Mouse (Mus musculus): ENCODE data around the gene Efnb1.

Efnb1 gene

DNA sequence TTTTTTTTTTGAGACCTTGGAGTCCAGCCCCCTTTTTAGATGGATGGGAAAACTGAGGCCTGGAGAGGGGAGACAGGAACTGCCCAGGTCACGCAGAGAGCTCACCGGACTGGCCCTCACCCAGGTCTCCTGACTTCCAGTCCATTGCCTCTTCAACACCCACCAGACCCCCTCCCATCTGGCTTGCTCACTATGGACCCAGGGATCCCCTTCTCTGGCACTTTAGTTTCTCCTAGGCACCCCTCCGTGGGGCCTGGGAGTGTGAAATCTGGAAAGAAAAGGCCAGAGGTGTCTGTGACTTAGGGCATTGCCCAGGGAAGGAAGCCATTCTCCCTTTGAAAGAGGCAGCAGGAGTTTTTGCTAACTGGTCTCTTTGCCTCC, 17.3 kb downstream of the Efnb1 start:
- DNase-seq (ENCODE audit: extremely low spot score) = no peak

DNA sequence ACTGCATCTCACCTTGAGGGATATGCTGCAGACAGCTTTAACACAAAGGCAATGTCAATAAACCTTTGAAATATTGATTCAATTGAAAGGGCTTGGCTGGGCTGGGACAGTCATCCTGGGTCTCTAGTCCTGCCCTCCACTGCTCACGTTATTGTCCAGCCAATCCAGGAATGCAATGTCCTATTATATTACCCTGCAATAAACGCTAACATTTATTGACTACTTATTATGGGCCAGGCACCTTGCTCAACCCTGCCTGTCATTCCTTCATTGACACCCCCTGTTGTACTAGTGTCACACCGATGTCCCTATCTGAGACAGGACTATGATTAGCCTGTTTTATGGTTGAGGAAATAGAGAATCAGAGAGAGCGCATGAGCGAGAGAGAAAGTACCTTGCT, 18.4 kb downstream of the Efnb1 start:
- DNase-seq (ENCODE audit: extremely low spot score) = no peak

DNA sequence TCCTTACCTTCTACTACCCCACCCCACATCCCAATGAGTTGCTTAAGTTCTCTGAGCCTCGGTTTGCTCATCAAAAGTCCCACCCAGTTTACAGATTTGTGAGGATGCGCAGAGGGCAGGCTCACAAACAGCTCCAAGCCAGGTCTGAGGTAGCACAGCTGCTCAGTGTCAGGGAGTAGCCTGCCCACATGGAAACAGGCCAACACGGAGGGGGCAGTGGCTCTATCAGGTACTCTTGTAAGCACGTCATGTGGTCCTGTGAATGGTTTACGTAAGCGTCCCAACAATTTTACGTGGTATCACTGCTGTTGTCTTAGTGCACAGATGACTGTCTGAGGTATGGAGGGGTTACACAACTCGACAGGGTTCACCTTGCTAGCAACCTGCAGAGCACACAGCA, 23.1 kb downstream of the Efnb1 start:
- no peak for DNase-seq (ENCODE audit: extremely low spot score)

DNA sequence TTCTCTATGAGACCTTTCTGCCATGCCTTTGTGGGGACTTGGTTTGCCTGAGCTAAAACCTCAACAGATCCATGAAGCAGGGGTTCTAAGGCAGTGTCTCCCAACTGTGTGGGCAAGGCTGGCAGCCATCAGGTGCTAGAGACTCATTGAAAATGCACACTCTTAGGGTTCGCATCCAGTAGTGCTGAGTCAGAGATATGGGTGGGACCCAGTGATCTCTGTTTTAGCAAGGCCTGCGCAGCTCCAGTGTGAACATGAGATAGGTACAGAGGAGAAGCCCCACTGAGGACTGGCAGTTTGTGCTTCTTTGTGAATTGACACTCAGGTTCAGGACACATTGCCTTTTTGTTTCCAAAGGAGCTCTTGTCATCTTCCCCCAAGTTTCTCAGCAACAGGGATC, 28.2 kb downstream of the Efnb1 start:
- no peak for DNase-seq (ENCODE audit: extremely low spot score)

DNA sequence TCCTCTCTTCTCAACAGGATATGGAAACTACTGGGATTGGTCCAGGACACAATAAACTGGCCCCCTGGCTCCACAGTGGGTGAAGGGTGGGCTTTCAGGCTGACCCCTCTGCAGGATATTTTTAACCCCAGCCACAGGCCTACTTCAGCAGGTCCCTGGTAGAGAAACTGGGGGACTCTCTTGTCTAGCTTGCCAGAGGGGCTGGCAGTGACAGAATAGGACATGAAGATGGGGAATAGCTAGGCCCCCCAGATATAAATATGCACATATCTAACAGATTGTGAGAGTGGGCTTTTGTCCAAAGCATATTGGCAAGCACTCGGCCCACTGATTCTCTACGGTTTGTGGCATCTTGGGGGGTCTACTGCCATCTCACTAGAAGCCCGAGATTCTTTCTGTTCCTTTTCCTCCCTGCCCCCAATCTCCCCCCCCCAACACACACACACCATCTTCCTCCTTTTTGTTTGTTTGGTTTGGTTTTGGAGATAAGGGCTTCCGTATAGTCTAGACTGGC, 29.0 kb downstream of the Efnb1 start:
- DNase-seq (ENCODE audit: extremely low spot score) = no peak

DNA sequence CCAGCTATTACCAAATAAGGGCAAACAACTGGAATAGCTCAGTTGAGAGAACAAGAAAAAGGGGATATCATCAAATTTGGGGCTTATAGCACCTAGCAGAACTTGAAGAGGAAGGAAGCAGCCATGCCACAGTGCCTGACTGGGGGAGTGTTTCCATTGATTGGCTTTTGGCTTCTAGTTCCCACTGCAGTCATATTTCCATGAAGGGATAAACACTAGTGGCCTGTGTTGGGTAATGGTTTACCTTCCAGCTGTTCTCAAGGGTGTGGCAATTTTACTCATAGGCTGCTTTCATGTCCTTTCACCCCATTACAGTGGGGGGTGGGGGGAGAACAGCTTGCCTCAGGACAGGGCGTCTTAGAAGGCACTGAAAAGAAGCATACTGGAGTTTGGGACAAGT, 31.1 kb downstream of the Efnb1 start:
- DNase-seq (ENCODE audit: extremely low spot score) = no peak

DNA sequence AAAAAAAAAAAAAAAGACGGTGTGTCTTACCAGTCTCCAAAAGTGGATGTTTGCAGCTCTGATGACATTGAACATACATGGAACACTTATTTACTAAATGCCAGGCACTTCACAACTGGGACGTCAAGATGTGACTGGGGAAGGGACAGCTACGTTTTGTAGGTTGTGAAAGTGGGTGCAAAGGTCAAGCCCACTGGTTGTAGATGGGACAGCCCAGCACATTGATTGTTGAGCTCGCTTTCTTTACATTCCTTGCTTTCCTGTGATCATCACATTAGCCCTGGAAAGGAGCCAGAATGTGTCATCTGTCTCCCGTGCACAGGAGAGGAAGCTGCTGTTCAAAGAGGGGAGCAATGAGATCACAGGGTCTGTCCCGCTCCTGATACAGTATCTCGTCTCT, 31.6 kb downstream of the Efnb1 start:
- no peak for DNase-seq (ENCODE audit: extremely low spot score)

DNA sequence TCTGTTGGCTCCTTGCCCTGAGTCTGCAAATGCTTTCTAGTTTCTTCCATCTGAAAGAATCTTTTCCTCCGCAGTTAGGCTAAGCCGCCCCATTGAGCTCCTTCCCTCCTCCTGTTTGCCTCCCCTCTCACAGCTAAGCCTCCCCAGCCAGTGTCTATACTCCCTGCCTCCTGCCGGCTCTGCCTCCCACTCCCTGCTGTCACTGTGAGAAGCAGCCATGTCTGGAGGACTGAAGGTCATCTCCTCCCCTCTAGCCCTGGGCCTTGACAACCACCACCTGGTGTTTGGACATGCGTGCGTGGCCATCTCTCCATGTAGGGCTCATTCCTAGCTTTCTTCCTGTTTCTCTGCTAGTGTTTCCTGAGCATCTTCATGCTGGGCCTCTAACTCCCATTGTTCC, 36.4 kb downstream of the Efnb1 start:
- DNase-seq (ENCODE audit: extremely low spot score) = no peak

DNA sequence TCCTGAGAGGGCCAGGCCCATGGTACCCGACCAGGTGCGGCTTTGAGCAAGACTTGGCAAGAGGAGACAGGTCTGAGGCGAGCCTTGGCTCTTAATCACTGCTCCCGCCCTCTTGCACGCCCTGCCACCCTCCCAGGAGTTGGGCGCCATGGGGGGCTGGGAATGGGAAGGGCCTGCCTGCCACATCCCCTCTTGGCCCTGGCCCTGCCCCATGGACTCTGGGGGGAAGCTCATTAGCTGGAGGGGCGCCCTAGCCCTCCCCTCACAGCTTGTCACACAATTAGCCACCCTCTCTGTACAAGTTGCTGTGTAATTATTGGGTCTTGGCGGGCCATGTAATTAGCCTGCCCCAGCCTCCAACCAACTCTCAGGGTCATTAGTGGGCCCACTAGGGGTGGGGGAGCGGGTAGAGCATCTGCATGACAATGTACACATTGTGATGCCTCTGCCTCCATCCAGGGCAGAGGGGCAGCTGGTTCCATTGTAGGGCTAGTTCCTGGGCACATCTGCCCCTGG, 49.2 kb downstream of the Efnb1 start:
- DNase-seq (ENCODE audit: extremely low spot score) = no peak

DNA sequence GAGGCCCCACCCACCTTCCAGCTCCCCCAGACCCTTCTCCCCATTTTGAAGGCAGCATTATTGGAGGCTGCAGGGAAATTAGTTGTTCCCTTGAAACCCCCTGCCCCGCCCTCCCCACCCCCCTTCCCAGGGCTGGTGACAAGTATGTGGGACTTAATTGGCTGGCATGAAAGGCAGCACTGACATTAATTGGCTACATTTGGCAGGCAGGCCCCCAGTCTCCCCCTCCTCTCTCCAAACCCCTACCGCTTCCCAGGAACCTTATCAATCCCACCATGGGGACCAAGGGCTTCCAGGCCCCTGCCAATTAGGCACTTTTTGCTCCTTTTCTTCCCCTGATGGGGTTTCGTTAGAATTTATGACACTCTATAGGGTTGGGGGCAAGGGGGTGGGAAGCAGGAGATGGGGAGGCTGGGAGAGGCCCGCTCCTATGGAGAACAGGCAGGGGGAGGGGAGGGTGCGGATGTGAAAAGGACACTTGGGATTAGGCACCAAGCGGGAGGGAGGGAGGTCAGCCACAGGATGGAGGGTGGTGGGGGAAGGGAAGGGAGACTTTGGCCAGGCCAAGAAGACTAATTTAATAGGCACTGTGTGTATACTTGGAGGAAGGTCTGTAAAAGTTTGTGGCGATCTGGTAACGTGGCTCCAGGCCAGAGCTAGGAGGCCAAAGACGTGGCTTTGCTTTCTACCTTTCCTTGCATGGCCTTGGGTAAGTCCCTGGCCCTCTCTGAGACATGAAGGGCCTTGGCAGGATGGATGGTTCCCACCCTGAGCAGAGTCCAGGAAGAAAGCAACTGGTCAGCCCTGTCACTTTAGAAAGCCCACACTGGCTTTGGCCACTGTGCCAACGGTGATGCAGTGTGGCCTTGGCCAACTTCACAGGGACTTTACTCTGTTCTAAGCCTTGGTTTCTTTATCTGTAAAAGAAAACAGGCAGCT, 50.8 kb downstream of the Efnb1 start:
- DNase-seq (ENCODE audit: extremely low spot score) = peak; percentile 28

DNA sequence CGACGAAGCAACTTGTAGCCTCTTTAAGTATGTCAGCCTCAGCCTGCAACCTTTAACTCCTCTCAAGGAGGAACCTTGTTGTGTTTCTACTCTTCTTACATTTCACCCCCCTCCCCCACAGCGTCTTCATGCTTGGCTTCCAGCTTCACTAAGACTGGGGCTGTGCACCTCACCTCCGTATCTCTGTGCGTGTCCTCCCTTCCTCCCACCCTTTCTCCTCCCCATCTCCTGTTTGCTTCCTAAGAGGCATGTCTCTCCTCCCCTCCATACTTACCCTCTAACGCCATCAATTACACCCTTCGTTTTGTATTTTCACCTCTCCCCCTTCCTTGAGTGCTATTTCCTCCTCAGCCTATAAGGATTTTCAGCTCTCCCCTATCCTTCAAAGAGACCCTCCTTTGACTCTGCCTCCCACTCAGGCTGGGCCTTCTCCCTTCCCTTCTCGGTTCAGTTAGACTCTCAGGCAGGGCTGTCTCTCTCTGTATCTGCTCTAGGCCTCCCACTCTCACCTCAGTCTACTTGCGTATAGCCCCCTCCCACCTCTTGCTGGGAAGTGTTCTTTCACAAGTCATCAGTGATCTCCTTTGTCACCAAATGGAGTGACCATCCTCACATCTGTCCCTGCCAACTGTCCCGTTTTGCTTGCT, 55.6 kb downstream of the Efnb1 start:
- DNase-seq (ENCODE audit: extremely low spot score) = no peak

DNA sequence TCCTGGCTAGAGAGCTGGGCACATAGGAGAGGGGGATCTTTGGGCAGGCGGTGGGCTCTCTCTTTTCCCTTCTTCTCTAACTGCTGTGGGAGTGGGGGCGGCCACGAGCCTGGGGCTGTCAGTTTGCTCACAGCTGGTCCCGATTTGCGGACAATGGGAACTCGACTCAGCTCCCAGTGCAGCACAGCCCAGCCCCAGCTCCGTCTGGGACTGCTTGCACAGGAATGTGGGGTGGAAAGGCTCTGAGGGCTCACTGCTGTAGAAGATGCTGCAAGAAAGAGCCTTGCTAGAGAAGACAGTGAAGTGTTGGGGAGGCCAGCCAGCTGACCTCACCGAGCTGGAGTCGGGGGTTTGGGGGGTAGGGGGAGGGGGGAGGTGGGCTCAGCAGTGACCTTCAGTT, 61.0 kb downstream of the Efnb1 start:
- no peak for DNase-seq (ENCODE audit: extremely low spot score)

DNA sequence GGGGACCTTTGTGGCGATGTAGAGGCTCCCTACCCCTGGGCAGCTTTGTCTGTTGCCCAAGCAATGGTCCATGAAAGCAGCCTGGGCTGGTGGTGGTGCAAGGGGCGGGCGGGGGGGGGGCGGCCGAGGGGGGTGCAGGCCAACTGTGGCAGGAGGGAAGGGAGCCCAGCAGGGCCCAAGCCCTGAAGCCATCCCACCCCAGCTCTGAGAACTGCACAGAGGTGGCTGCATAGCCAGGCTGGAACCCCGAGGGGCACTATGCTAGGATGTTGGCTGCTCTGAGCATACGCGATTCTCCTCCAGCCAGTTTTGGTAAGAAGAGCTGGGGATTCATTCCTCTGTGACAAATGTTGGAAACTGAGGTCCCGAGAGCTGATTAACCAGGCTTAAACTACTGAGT, 62.6 kb downstream of the Efnb1 start:
- no peak for DNase-seq (ENCODE audit: extremely low spot score)
